Mouse (Mus musculus): Measurements from ENCODE around the gene S100pbp. TPM values are rescaled to one million over a fixed set of nuclear protein-coding genes. Genes with fewer than 3 reads are reported as not detected.
A peak's percentile ranks its signal among the peaks of the same experiment; 100 is the strongest.

Gene S100pbp
- total RNA-seq, 2 experiments from 2014 or later = 17.6 to 19.9 TPM

GRCm38 (mm10) chr4:129130755-129131303, 58.7 kb downstream of the S100pbp start:
- DNase-seq (ENCODE audit: low spot score in 2 of 2) = no peak

- peak; percentile 45 to 52 for DNase-seq (ENCODE audit: low spot score in 2 of 2)
These were observed 59.4 kb downstream of the S100pbp start for GRCm38 (mm10) chr4:129130149-129130548.

- no peak for DNase-seq (ENCODE audit: low spot score in 2 of 2)
These were observed 60.1 kb downstream of the S100pbp start for GRCm38 (mm10) chr4:129129387-129129786.

- DNase-seq (ENCODE audit: low spot score in 2 of 2) = no peak
These were observed 60.8 kb downstream of the S100pbp start for GRCm38 (mm10) chr4:129128582-129129338.

- DNase-seq (ENCODE audit: low spot score in 2 of 2) = no peak
These were observed 63.6 kb downstream of the S100pbp start for GRCm38 (mm10) chr4:129125736-129126451.

- DNase-seq (ENCODE audit: low spot score in 2 of 2) = no peak
These were observed 64.8 kb downstream of the S100pbp start for GRCm38 (mm10) chr4:129124652-129125146.

- DNase-seq (ENCODE audit: low spot score in 2 of 2) = no peak
These were observed 66.8 kb downstream of the S100pbp start for GRCm38 (mm10) chr4:129122719-129123118.

GRCm38 (mm10) chr4:129122107-129122506, 67.4 kb downstream of the S100pbp start:
- DNase-seq (ENCODE audit: low spot score in 2 of 2) = no peak

GRCm38 (mm10) chr4:129121569-129122086, 67.9 kb downstream of the S100pbp start, which contains the start of gene Hpca:
Gene Hpca, minus strand, starts transcription at chr4:129122036.
- DNase-seq (ENCODE audit: low spot score in 2 of 2) = no peak

- peak; percentile 67 to 73 for DNase-seq (ENCODE audit: low spot score in 2 of 2)
These were observed 68.7 kb downstream of the S100pbp start for GRCm38 (mm10) chr4:129120520-129121445.

- no peak for DNase-seq (ENCODE audit: low spot score in 2 of 2)
These were observed 69.8 kb downstream of the S100pbp start for GRCm38 (mm10) chr4:129119708-129120107.

- DNase-seq (ENCODE audit: low spot score in 2 of 2) = no peak
These were observed 71.6 kb downstream of the S100pbp start for GRCm38 (mm10) chr4:129117720-129118510.

GRCm38 (mm10) chr4:129116703-129117102, 72.8 kb downstream of the S100pbp start:
- DNase-seq (ENCODE audit: low spot score in 2 of 2) = no peak

GRCm38 (mm10) chr4:129113083-129113988, 76.2 kb downstream of the S100pbp start:
- DNase-seq (ENCODE audit: low spot score in 2 of 2) = peak in 1 of 2 experiments; percentile 20

- no peak for DNase-seq (ENCODE audit: low spot score in 2 of 2)
These were observed 77.3 kb downstream of the S100pbp start for GRCm38 (mm10) chr4:129112231-129112630.

GRCm38 (mm10) chr4:129111350-129111749, 78.2 kb downstream of the S100pbp start:
- DNase-seq (ENCODE audit: low spot score in 2 of 2) = no peak

GRCm38 (mm10) chr4:129110804-129111203, 78.7 kb downstream of the S100pbp start:
- no peak for DNase-seq (ENCODE audit: low spot score in 2 of 2)

GRCm38 (mm10) chr4:129108624-129109023, 80.9 kb downstream of the S100pbp start:
- DNase-seq (ENCODE audit: low spot score in 2 of 2) = no peak
